Mouse (Mus musculus): Measurements from ENCODE around the gene Tenm4.

Tenm4 gene

GRCm38 (mm10) chr7:96484006-96484581 is 313.0 kb downstream of the Tenm4 start:
- in situ Hi-C loops (cut with MboI; ENCODE audit: low pct_unique_long_range_greater_than_20kb in 1 of 2, low sequenced_read_pairs in 2 of 2, unreplicated experiment in 1 of 2): no loop called here

- in situ Hi-C loops (cut with MboI; ENCODE audit: low pct_unique_long_range_greater_than_20kb in 1 of 2, low sequenced_read_pairs in 2 of 2, unreplicated experiment in 1 of 2): no loop called here
Observed at GRCm38 (mm10) chr7:96489348-96490076, 318.5 kb downstream of the Tenm4 start.

- in situ Hi-C loops (cut with MboI; ENCODE audit: low pct_unique_long_range_greater_than_20kb in 1 of 2, low sequenced_read_pairs in 2 of 2, unreplicated experiment in 1 of 2): no loop called here
Observed at GRCm38 (mm10) chr7:96491896-96492295, 320.9 kb downstream of the Tenm4 start.

GRCm38 (mm10) chr7:96492696-96493095 is 321.6 kb downstream of the Tenm4 start:
- in situ Hi-C loops (cut with MboI; ENCODE audit: low pct_unique_long_range_greater_than_20kb in 1 of 2, low sequenced_read_pairs in 2 of 2, unreplicated experiment in 1 of 2): no loop called here

- in situ Hi-C loops (cut with MboI; ENCODE audit: low pct_unique_long_range_greater_than_20kb in 1 of 2, low sequenced_read_pairs in 2 of 2, unreplicated experiment in 1 of 2): no loop called here
Observed at GRCm38 (mm10) chr7:96494057-96494456, 323.0 kb downstream of the Tenm4 start.

- in situ Hi-C loops (cut with MboI; ENCODE audit: low pct_unique_long_range_greater_than_20kb in 1 of 2, low sequenced_read_pairs in 2 of 2, unreplicated experiment in 1 of 2): no loop called here
Observed at GRCm38 (mm10) chr7:96500108-96500507, 329.1 kb downstream of the Tenm4 start.

- in situ Hi-C loops (cut with MboI; ENCODE audit: low pct_unique_long_range_greater_than_20kb in 1 of 2, low sequenced_read_pairs in 2 of 2, unreplicated experiment in 1 of 2): no loop called here
Observed at GRCm38 (mm10) chr7:96500797-96501196, 329.8 kb downstream of the Tenm4 start.

GRCm38 (mm10) chr7:96502321-96502973 is 331.4 kb downstream of the Tenm4 start:
- in situ Hi-C loops (cut with MboI; ENCODE audit: low pct_unique_long_range_greater_than_20kb in 1 of 2, low sequenced_read_pairs in 2 of 2, unreplicated experiment in 1 of 2): no loop called here

- in situ Hi-C loops (cut with MboI; ENCODE audit: low pct_unique_long_range_greater_than_20kb in 1 of 2, low sequenced_read_pairs in 2 of 2, unreplicated experiment in 1 of 2): no loop called here
Observed at GRCm38 (mm10) chr7:96505538-96505937, 334.5 kb downstream of the Tenm4 start.

GRCm38 (mm10) chr7:96507046-96507445 is 336.0 kb downstream of the Tenm4 start:
- in situ Hi-C loops (cut with MboI; ENCODE audit: low pct_unique_long_range_greater_than_20kb in 1 of 2, low sequenced_read_pairs in 2 of 2, unreplicated experiment in 1 of 2): no loop called here

- in situ Hi-C loops (cut with MboI; ENCODE audit: low pct_unique_long_range_greater_than_20kb in 1 of 2, low sequenced_read_pairs in 2 of 2, unreplicated experiment in 1 of 2): no loop called here
Observed at GRCm38 (mm10) chr7:96510396-96510795, 339.4 kb downstream of the Tenm4 start.

GRCm38 (mm10) chr7:96511018-96511609 is 340.1 kb downstream of the Tenm4 start:
- in situ Hi-C loops (cut with MboI; ENCODE audit: low pct_unique_long_range_greater_than_20kb in 1 of 2, low sequenced_read_pairs in 2 of 2, unreplicated experiment in 1 of 2): no loop called here

GRCm38 (mm10) chr7:96511953-96512511 is 341.0 kb downstream of the Tenm4 start:
- in situ Hi-C loops (cut with MboI; ENCODE audit: low pct_unique_long_range_greater_than_20kb in 1 of 2, low sequenced_read_pairs in 2 of 2, unreplicated experiment in 1 of 2): no loop called here

- in situ Hi-C loops (cut with MboI; ENCODE audit: low pct_unique_long_range_greater_than_20kb in 1 of 2, low sequenced_read_pairs in 2 of 2, unreplicated experiment in 1 of 2): no loop called here
Observed at GRCm38 (mm10) chr7:96519216-96519615, 348.2 kb downstream of the Tenm4 start.

- in situ Hi-C loops (cut with MboI; ENCODE audit: low pct_unique_long_range_greater_than_20kb in 1 of 2, low sequenced_read_pairs in 2 of 2, unreplicated experiment in 1 of 2): no loop called here
Observed at GRCm38 (mm10) chr7:96521956-96522355, 350.9 kb downstream of the Tenm4 start.

- in situ Hi-C loops (cut with MboI; ENCODE audit: low pct_unique_long_range_greater_than_20kb in 1 of 2, low sequenced_read_pairs in 2 of 2, unreplicated experiment in 1 of 2): no loop called here
Observed at GRCm38 (mm10) chr7:96523673-96524072, 352.6 kb downstream of the Tenm4 start.

- in situ Hi-C loops (cut with MboI; ENCODE audit: low pct_unique_long_range_greater_than_20kb in 1 of 2, low sequenced_read_pairs in 2 of 2, unreplicated experiment in 1 of 2): no loop called here
Observed at GRCm38 (mm10) chr7:96524486-96525205, 353.6 kb downstream of the Tenm4 start.

- in situ Hi-C loops (cut with MboI; ENCODE audit: low pct_unique_long_range_greater_than_20kb in 1 of 2, low sequenced_read_pairs in 2 of 2, unreplicated experiment in 1 of 2): no loop called here
Observed at GRCm38 (mm10) chr7:96525344-96525743, 354.3 kb downstream of the Tenm4 start.

Data from mouse embryonic stem cell (cell line).